In the genomic region with DNA sequence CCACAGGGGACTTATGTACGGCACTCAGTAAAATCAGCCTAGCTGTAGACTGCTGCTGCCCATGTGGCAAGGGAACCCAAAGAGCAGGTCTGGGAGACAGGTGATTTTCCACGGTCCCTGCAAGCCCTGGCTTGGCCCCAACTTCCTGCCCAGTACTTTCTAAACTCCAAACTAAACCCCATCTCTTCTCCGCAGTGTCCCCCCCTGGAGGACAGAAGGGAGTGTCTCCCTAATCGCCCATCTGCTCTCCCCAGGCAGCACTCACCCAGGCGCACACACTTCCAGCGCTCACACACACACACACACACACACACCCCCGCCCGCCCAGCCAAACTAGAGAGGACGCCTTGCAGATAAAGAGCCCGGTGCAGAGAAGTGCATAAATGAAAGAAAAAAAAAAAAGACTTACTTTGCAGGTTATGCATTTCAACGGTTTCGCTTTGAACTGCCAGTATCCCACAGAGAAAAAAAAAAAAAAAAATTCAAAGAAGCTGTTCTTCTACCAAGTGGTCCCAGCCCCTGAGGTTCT, we compare ENCODE assay signal across 8 mouse cellular contexts.
A peak's percentile ranks its signal among the peaks of the same experiment; 100 is the strongest.
DNase-seq lines count a peak whose midpoint lies in the region; ATAC-seq lines count a peak whose summit lies in the region.

No protein-coding gene starts in this region.

- WGBS in hindbrain, embryonic 14.5 days, result under 1% methylated on average over 12 of the region's 12 CpGs

- H3K4me3 ChIP-seq in hindbrain, embryonic 14.5 days (replicated peaks; ENCODE audit: low read length), result peak overlapping the region; percentile 58

- peaks cover 41% of the 10 kb centered on the region for H3K4me1 ChIP-seq in hindbrain, embryonic 14.5 days (replicated peaks; ENCODE audit: control insufficient read depth, insufficient read depth, low read length)

- no peaks in the 10 kb centered on the region for H3K27me3 ChIP-seq in hindbrain, embryonic 14.5 days (ENCODE audit: control insufficient read depth, insufficient read depth, low read length)

- H3K4me2 ChIP-seq in hindbrain, embryonic 14.5 days (replicated peaks), result peak overlapping the region; percentile 97

- peak overlapping the region; percentile 81 for H3K9ac ChIP-seq in hindbrain, embryonic 14.5 days

- peak; percentile 82 for DNase-seq in MEL-GATA-1-ER (ENCODE audit: extremely low read depth, low read depth)
- peak; percentile 81 for DNase-seq in cerebellum, adult 8-10 months
- DNase-seq in frontal cortex, adult 2 months (ENCODE audit: extremely low spot score in 1 of 2, low spot score in 1 of 2), result peak; percentile 66 to 80
- DNase-seq in hindbrain, embryonic 14.5 days (ENCODE audit: low spot score), result peak; percentile 34
- peak; percentile 61 to 62 for DNase-seq in layer of hippocampus, postnatal 36 days
- peak; percentile 65 to 67 for DNase-seq in lung, postnatal 4 days
- peak; percentile 77 for DNase-seq in retina, postnatal 1 day
- peak; percentile 83 for DNase-seq in thymus, postnatal 4 days

- H3K36me3 ChIP-seq in hindbrain, embryonic 14.5 days (replicated peaks; ENCODE audit: control insufficient read depth, insufficient read depth), result peaks cover 2% of the 10 kb centered on the region; the same call in 1 of the 2 replicates

- ATAC-seq in hindbrain, embryonic 14.5 days (ENCODE audit: low FRiP score), result peak; percentile 41; the same call in 1 of the 2 replicates

- H3K27ac ChIP-seq in hindbrain, embryonic 14.5 days, result peak overlapping the region; percentile 69

- H3K9me3 ChIP-seq in hindbrain, embryonic 14.5 days (ENCODE audit: control insufficient read depth, low read length), result no peaks in the 10 kb centered on the region

Comparison
In these comparisons a context has a peak if more than half of its experiments do, and no peak if none do; other contexts are left out.
1. Peak in every context shown above with its lines: DNase-seq, ATAC-seq, H3K4me3 ChIP-seq and H3K27ac ChIP-seq.